Mouse (Mus musculus) C2C12 (cell line): ENCODE results near the gene Epyc. TPM values are rescaled to one million over a fixed set of nuclear protein-coding genes. Genes with fewer than 3 reads are reported as not detected.

Experiments
- H3K27me3 ChIP-seq: one replicate; pipeline ENCODE4 v1.6.1; 2011; ENCODE audit not compliant: control insufficient read depth, insufficient read depth, insufficient read length
- H3K36me3 ChIP-seq: one replicate; pipeline ENCODE4 v1.6.1; 2011; ENCODE audit not compliant: control insufficient read depth, insufficient read depth
- H3K4me3 ChIP-seq: one replicate; pipeline ENCODE4 v1.5.1; 2011; ENCODE audit warnings: mild to moderate bottlenecking, control low read depth; ENCODE audit not compliant: poor library complexity, insufficient read depth, severe bottlenecking
- H3K79me2 ChIP-seq: one replicate; pipeline ENCODE4 v1.6.1; 2011; ENCODE audit not compliant: control insufficient read depth, insufficient read depth
- H3K79me3 ChIP-seq: one replicate; pipeline ENCODE4 v1.6.1; 2011; ENCODE audit warnings: low read depth, control low read depth
- H3ac ChIP-seq: one replicate; pipeline ENCODE3; 2011; ENCODE audit warnings: low read depth; ENCODE audit not compliant: control insufficient read depth, insufficient read length
- CEBPB ChIP-seq: IDR thresholded peaks from one replicate; pipeline ENCODE4 v1.6.1; 2011; ENCODE audit warnings: low read depth, mild to moderate bottlenecking, control low read depth, moderate library complexity
- CTCF ChIP-seq: IDR thresholded peaks from one replicate; pipeline ENCODE4 v1.5.1; 2011; ENCODE audit not compliant: control insufficient read depth, insufficient read depth, insufficient read length
- FOSL1 ChIP-seq: IDR thresholded peaks from one replicate; pipeline ENCODE4 v1.8.0; 2011; ENCODE audit warnings: mild to moderate bottlenecking, low read length; ENCODE audit not compliant: poor library complexity, insufficient read depth, severe bottlenecking
- MAX ChIP-seq: IDR thresholded peaks from one replicate; pipeline ENCODE4 v1.6.1; 2011; ENCODE audit warnings: mild to moderate bottlenecking, control low read depth
- MYOD1 ChIP-seq: IDR thresholded peaks from one replicate; pipeline ENCODE4 v1.6.1; 2011; ENCODE audit warnings: low read depth; ENCODE audit not compliant: control insufficient read depth, insufficient read length
- MYOG ChIP-seq: IDR thresholded peaks from one replicate; pipeline ENCODE4 v1.6.1; 2011; ENCODE audit not compliant: control insufficient read depth, insufficient read length; ENCODE audit errors: extremely low read depth
- USF1 ChIP-seq: IDR thresholded peaks from one replicate; pipeline ENCODE4 v1.6.1; 2011; ENCODE audit warnings: low read depth, mild to moderate bottlenecking, control low read depth, moderate library complexity
- long read RNA-seq, 2 experiments: library from polyadenylated mRNA; unstranded; transcript quantifications; one replicate each; pipeline ENCODE4 v2.0.0; 2019 to 2020
- polyA plus RNA-seq: library from polyadenylated mRNA; unstranded; fragments of >200 nt; fragmentation: generic; extraction: Trizol; gene quantifications from one replicate; pipeline ENCODE4 v1.2.1, GENCODE M21; 2012; ENCODE audit warnings: missing spikeins

The Epyc gene
- polyA plus RNA-seq = not detected
- long read RNA-seq, experiment 1 = 0 reads
- long read RNA-seq, experiment 2 = 0 reads

DNA sequence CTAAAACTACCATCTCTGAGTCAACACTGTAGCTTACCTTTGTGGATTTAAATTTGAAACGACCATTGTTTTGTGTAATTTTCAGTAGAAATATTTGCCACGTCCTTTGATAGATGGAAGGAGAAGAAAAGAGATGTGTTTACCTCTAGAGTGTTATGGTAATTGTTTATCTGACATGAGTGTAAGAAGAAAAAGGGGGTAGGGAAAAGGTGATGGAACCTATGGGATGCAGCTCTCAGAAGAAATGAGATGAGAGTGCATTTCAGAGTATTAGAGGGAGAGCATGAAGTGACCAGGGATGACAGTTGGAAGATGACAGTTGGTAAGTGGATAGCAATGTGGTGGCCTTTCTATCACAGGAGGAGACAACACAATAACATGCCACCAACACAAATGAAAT is at the start of gene Epyc:
Epyc (plus strand) TSS at position 301 of the 400 bp plus-strand sequence.
- no peak within 1 kb of the TSS for H3ac ChIP-seq
- no peak for TF ChIP-seq USF1
- no peak for TF ChIP-seq CTCF
- no peak for TF ChIP-seq MYOD1
- H3K79me3 ChIP-seq = no peaks in the 10 kb centered on the region
- no peaks in the 10 kb centered on the region for H3K27me3 ChIP-seq
- H3K79me2 ChIP-seq = no peaks in the 10 kb centered on the region
- no peak within 1 kb of the TSS for H3K4me3 ChIP-seq
- H3K36me3 ChIP-seq = no peaks in the 10 kb centered on the region

DNA sequence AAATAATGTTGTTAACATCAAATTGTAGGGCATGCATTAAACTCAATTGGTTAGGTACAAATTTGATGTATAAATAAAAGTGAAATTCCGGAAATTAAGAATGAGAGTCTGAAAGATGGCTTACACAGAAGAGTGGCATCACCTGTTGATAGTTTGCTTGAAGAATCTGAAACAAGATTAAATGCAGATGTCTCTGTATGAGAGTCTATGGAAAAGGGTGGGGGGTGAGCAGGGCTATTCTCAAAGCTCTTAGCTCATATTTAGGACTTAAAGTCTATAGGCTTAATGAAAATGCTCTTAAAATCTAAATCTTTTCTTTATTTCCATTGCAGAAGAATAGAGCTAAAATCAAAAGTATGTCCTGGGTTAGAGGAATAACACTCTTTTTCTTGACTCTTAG is 48.2 kb upstream of the Epyc start:
- no peaks in the 10 kb centered on the region for H3K36me3 ChIP-seq
- H3K27me3 ChIP-seq = no peaks in the 10 kb centered on the region
- no peak overlapping the region for H3ac ChIP-seq
- H3K4me3 ChIP-seq = no peak overlapping the region
- H3K79me2 ChIP-seq = no peaks in the 10 kb centered on the region
- no peaks in the 10 kb centered on the region for H3K79me3 ChIP-seq
- TF ChIP-seq USF1 (no peak), MYOD1 (no peak), CTCF (no peak), CEBPB (no peak), FOSL1 (no peak), MAX (no peak), MYOG (no peak)

- Histone ChIP-seq H3ac (no peak overlapping the region), H3K79me3 (no peaks in the 10 kb centered on the region), H3K79me2 (no peaks in the 10 kb centered on the region), H3K4me3 (no peak overlapping the region), H3K36me3 (no peaks in the 10 kb centered on the region), H3K27me3 (no peaks in the 10 kb centered on the region)
- TF ChIP-seq MAX (no peak), CTCF (no peak), MYOG (no peak), MYOD1 (no peak), FOSL1 (no peak), USF1 (no peak), CEBPB (no peak)
Measured at GRCm38 (mm10) chr10:97601744-97602143, 42.1 kb upstream of the Epyc start.

GRCm38 (mm10) chr10:97603256-97603655 is 40.6 kb upstream of the Epyc start:
- TF ChIP-seq FOSL1 = no peak
- no peak for TF ChIP-seq USF1
- Histone ChIP-seq H3K27me3 (no peaks in the 10 kb centered on the region), H3ac (no peak overlapping the region), H3K36me3 (no peaks in the 10 kb centered on the region), H3K79me3 (no peaks in the 10 kb centered on the region), H3K79me2 (no peaks in the 10 kb centered on the region), H3K4me3 (no peak overlapping the region)

DNA sequence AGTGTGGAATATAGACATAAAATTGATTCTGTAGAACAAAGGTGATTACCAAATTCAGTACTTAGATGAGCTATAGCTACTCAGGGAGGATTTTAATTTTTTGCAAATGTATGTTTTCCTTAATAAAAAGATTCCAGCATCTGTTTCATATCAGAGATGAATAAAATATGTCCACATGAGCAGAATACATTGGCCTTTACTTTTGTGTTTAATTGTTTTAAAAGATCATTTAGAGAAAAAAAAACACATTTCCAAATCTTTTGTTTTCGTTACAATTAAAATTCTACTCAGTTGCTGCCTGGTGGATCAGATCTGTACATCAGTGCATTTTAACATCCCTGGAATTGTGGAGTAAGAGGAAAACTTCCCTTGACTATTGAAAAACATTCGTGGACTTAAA is 37.3 kb upstream of the Epyc start, which contains the start of gene Kera:
Kera (plus strand) TSS at position 301 of the 400 bp plus-strand sequence.
- Histone ChIP-seq H3K27me3 (no peaks in the 10 kb centered on the region), H3K36me3 (no peaks in the 10 kb centered on the region), H3ac (no peak within 1 kb of the TSS), H3K79me2 (no peaks in the 10 kb centered on the region), H3K79me3 (no peaks in the 10 kb centered on the region), H3K4me3 (no peak within 1 kb of the TSS)
- TF ChIP-seq FOSL1 (no peak), CTCF (no peak), MAX (no peak), MYOD1 (no peak), CEBPB (no peak), MYOG (no peak), USF1 (no peak)

DNA sequence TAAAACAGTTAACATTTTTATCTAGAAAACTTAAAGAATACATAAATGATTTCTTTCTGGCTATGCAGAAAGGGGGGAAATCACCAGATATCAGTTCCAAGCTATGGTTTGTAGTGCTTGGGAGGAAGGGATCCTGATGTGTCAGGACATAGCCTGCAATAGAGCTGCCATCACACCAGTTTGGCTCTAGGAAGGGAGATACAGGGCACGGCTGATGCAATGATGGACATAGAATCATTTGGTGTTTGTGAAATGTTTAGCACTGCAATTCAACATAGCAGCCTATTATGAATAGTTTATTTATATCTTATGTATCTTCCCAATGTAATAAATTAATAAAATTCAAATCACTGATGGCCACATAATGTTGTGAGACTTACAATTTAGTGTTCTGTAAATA is 21.5 kb upstream of the Epyc start:
- no peaks in the 10 kb centered on the region for H3K36me3 ChIP-seq
- no peak overlapping the region for H3K4me3 ChIP-seq
- H3K27me3 ChIP-seq = no peaks in the 10 kb centered on the region
- H3K79me2 ChIP-seq = no peaks in the 10 kb centered on the region
- H3K79me3 ChIP-seq = no peaks in the 10 kb centered on the region
- TF ChIP-seq MYOG (no peak), FOSL1 (no peak), CTCF (no peak), MYOD1 (no peak), USF1 (no peak), MAX (no peak), CEBPB (no peak)
- H3ac ChIP-seq = no peak overlapping the region
